Mouse (Mus musculus) kidney, postnatal 4 days (tissue): ENCODE measurements around the gene Lyrm7.

Experiments used
- DNase-seq, 2 experiments: peaks; one replicate each; pipeline ENCODE4 v3.0.0; 2021; ENCODE audit warnings: mixed read lengths in 2 of 2

Lyrm7 gene

GRCm38 (mm10) chr11:54845470-54846442 is 15.0 kb downstream of the Lyrm7 start:
- DNase-seq, result no peak

- no peak for DNase-seq
Measured at GRCm38 (mm10) chr11:54844959-54845358, 15.8 kb downstream of the Lyrm7 start.

GRCm38 (mm10) chr11:54844424-54844823 is 16.3 kb downstream of the Lyrm7 start:
- DNase-seq, result no peak

GRCm38 (mm10) chr11:54840891-54841290 is 19.8 kb downstream of the Lyrm7 start:
- no peak for DNase-seq

GRCm38 (mm10) chr11:54839696-54840095 is 21.0 kb downstream of the Lyrm7 start:
- DNase-seq, result no peak

GRCm38 (mm10) chr11:54836106-54836505 is 24.6 kb downstream of the Lyrm7 start:
- DNase-seq, result peak; percentile 15 to 21

- DNase-seq, result no peak
Measured at GRCm38 (mm10) chr11:54834596-54834995, 26.1 kb downstream of the Lyrm7 start.

GRCm38 (mm10) chr11:54833833-54834232 is 26.9 kb downstream of the Lyrm7 start:
- no peak for DNase-seq

- peak; percentile 14 to 21 for DNase-seq
Measured at GRCm38 (mm10) chr11:54826819-54827218, 33.9 kb downstream of the Lyrm7 start.

GRCm38 (mm10) chr11:54825774-54826173 is 34.9 kb downstream of the Lyrm7 start:
- DNase-seq, result no peak

GRCm38 (mm10) chr11:54823467-54823866 is 37.2 kb downstream of the Lyrm7 start:
- no peak for DNase-seq

GRCm38 (mm10) chr11:54819489-54819888 is 41.2 kb downstream of the Lyrm7 start:
- DNase-seq, result no peak

- no peak for DNase-seq
Measured at GRCm38 (mm10) chr11:54817449-54817848, 43.3 kb downstream of the Lyrm7 start.

- no peak for DNase-seq
Measured at GRCm38 (mm10) chr11:54815659-54816058, 45.1 kb downstream of the Lyrm7 start.

GRCm38 (mm10) chr11:54812812-54813516 is 47.8 kb downstream of the Lyrm7 start:
- no peak for DNase-seq

GRCm38 (mm10) chr11:54812314-54812713 is 48.4 kb downstream of the Lyrm7 start:
- no peak for DNase-seq

GRCm38 (mm10) chr11:54811054-54811453 is 49.7 kb downstream of the Lyrm7 start:
- no peak for DNase-seq

GRCm38 (mm10) chr11:54809582-54809981 is 51.1 kb downstream of the Lyrm7 start:
- no peak for DNase-seq

GRCm38 (mm10) chr11:54808177-54808576 is 52.5 kb downstream of the Lyrm7 start:
- no peak for DNase-seq

- DNase-seq, result no peak
Measured at GRCm38 (mm10) chr11:54807669-54808068, 53.0 kb downstream of the Lyrm7 start.

- DNase-seq, result no peak
Measured at GRCm38 (mm10) chr11:54806891-54807290, 53.8 kb downstream of the Lyrm7 start.

- peak; percentile 69 to 73 for DNase-seq
Measured at GRCm38 (mm10) chr11:54805196-54805595, 55.5 kb downstream of the Lyrm7 start.

GRCm38 (mm10) chr11:54802621-54803020 is 58.1 kb downstream of the Lyrm7 start:
- DNase-seq, result no peak
